Mouse (Mus musculus): ENCODE results near the gene Tgds. TPM values are rescaled to one million over a fixed set of nuclear protein-coding genes. Genes with fewer than 3 reads are reported as not detected.
A peak's percentile ranks its signal among the peaks of the same experiment; 100 is the strongest.
"Not testable (repeated sequence)": the region's sequence is repeated elsewhere in the genome, so short reads cannot be mapped to it uniquely, and the experiment has no call there.

Gene Tgds
- polyA plus RNA-seq, 1 experiment from 2014 or later: 34.3 TPM

- no peaks in the 10 kb centered on the region for H3K27me3 ChIP-seq (ENCODE audit: control insufficient read depth, insufficient read depth, low read length)
- H3K4me3 ChIP-seq (replicated peaks; ENCODE audit: low read length): no peak overlapping the region
- H3K9ac ChIP-seq (ENCODE audit: low read length): no peak overlapping the region
- H3K36me3 ChIP-seq (ENCODE audit: control insufficient read depth, insufficient read depth, low read length): peaks cover 36% of the 10 kb centered on the region
- H3K4me2 ChIP-seq (ENCODE audit: low read depth, low read length): no peak overlapping the region
- no peaks in the 10 kb centered on the region for H3K9me3 ChIP-seq (replicated peaks; ENCODE audit: control insufficient read depth, low read length)
- WGBS: 82% methylated on average over 6 of the region's 6 CpGs
- H3K27ac ChIP-seq (ENCODE audit: low read length): no peak overlapping the region
- no peaks in the 10 kb centered on the region for H3K4me1 ChIP-seq (ENCODE audit: control insufficient read depth, insufficient read depth, low read length)
- ATAC-seq (ENCODE audit: insufficient read depth, low FRiP score): no peak
These were observed 19.4 kb downstream of the Tgds start for GRCm38 (mm10) chr14:118113116-118113515.

GRCm38 (mm10) chr14:118107479-118107878 lies 25.1 kb downstream of the Tgds start:
- 91% methylated on average over 2 of the region's 2 CpGs for WGBS
- H3K27me3 ChIP-seq (ENCODE audit: control insufficient read depth, insufficient read depth, low read length); H3K4me3 ChIP-seq (replicated peaks; ENCODE audit: low read length); H3K4me1 ChIP-seq (ENCODE audit: control insufficient read depth, insufficient read depth, low read length); H3K9me3 ChIP-seq (replicated peaks; ENCODE audit: control insufficient read depth, low read length); H3K27ac ChIP-seq (ENCODE audit: low read length); ATAC-seq (ENCODE audit: insufficient read depth, low FRiP score); H3K9ac ChIP-seq (ENCODE audit: low read length); H3K4me2 ChIP-seq (ENCODE audit: low read depth, low read length): not testable (repeated sequence)
- peaks cover 14% of the 10 kb centered on the region for H3K36me3 ChIP-seq (ENCODE audit: control insufficient read depth, insufficient read depth, low read length)

GRCm38 (mm10) chr14:118101227-118101990 lies 31.1 kb downstream of the Tgds start:
- Histone ChIP-seq H3K4me1 (ENCODE audit: control insufficient read depth, insufficient read depth, low read length) (no peaks in the 10 kb centered on the region), H3K4me3 (replicated peaks; ENCODE audit: low read length) (no peak overlapping the region), H3K9me3 (replicated peaks; ENCODE audit: control insufficient read depth, low read length) (no peaks in the 10 kb centered on the region), H3K4me2 (ENCODE audit: low read depth, low read length) (no peak overlapping the region), H3K27ac (ENCODE audit: low read length) (no peak overlapping the region), H3K9ac (ENCODE audit: low read length) (no peak overlapping the region), H3K27me3 (ENCODE audit: control insufficient read depth, insufficient read depth, low read length) (no peaks in the 10 kb centered on the region), H3K36me3 (ENCODE audit: control insufficient read depth, insufficient read depth, low read length) (no peaks in the 10 kb centered on the region)
- 78% methylated on average over 14 of the region's 14 CpGs for WGBS
- ATAC-seq (ENCODE audit: insufficient read depth, low FRiP score): no peak

GRCm38 (mm10) chr14:118098265-118098664 lies 34.3 kb downstream of the Tgds start:
- H3K4me2 ChIP-seq (ENCODE audit: low read depth, low read length): no peak overlapping the region
- no peaks in the 10 kb centered on the region for H3K36me3 ChIP-seq (ENCODE audit: control insufficient read depth, insufficient read depth, low read length)
- no peaks in the 10 kb centered on the region for H3K27me3 ChIP-seq (ENCODE audit: control insufficient read depth, insufficient read depth, low read length)
- ATAC-seq (ENCODE audit: insufficient read depth, low FRiP score): no peak
- no peak overlapping the region for H3K9ac ChIP-seq (ENCODE audit: low read length)
- no peaks in the 10 kb centered on the region for H3K4me1 ChIP-seq (ENCODE audit: control insufficient read depth, insufficient read depth, low read length)
- H3K4me3 ChIP-seq (replicated peaks; ENCODE audit: low read length): no peak overlapping the region
- no peak overlapping the region for H3K27ac ChIP-seq (ENCODE audit: low read length)
- no peaks in the 10 kb centered on the region for H3K9me3 ChIP-seq (replicated peaks; ENCODE audit: control insufficient read depth, low read length)
- WGBS: 45% methylated on average over 2 of the region's 2 CpGs

GRCm38 (mm10) chr14:118089806-118090392 lies 42.7 kb downstream of the Tgds start:
- peak overlapping the region; percentile 52 for H3K4me2 ChIP-seq (ENCODE audit: low read depth, low read length)
- peak overlapping the region; percentile 90 for H3K27ac ChIP-seq (ENCODE audit: low read length)
- H3K4me1 ChIP-seq (ENCODE audit: control insufficient read depth, insufficient read depth, low read length): peaks cover 2% of the 10 kb centered on the region; the same call in 1 of the 2 replicates
- no peaks in the 10 kb centered on the region for H3K9me3 ChIP-seq (replicated peaks; ENCODE audit: control insufficient read depth, low read length)
- no peaks in the 10 kb centered on the region for H3K36me3 ChIP-seq (ENCODE audit: control insufficient read depth, insufficient read depth, low read length)
- H3K9ac ChIP-seq (ENCODE audit: low read length): peak overlapping the region; percentile 79
- no peaks in the 10 kb centered on the region for H3K27me3 ChIP-seq (ENCODE audit: control insufficient read depth, insufficient read depth, low read length)
- 2% methylated on average over 18 of the region's 18 CpGs for WGBS
- peak; percentile 52 for ATAC-seq (ENCODE audit: insufficient read depth, low FRiP score)
- peak overlapping the region; percentile 71 for H3K4me3 ChIP-seq (replicated peaks; ENCODE audit: low read length)

GRCm38 (mm10) chr14:118089215-118089805 lies 43.2 kb downstream of the Tgds start:
- ATAC-seq (ENCODE audit: insufficient read depth, low FRiP score): peak; percentile 85
- Histone ChIP-seq H3K4me3 (replicated peaks; ENCODE audit: low read length) (peak overlapping the region; percentile 71), H3K27me3 (ENCODE audit: control insufficient read depth, insufficient read depth, low read length) (no peaks in the 10 kb centered on the region), H3K9ac (ENCODE audit: low read length) (peak overlapping the region; percentile 79), H3K9me3 (replicated peaks; ENCODE audit: control insufficient read depth, low read length) (no peaks in the 10 kb centered on the region), H3K27ac (ENCODE audit: low read length) (peak overlapping the region; percentile 90), H3K4me2 (ENCODE audit: low read depth, low read length) (peak overlapping the region; percentile 52), H3K36me3 (ENCODE audit: control insufficient read depth, insufficient read depth, low read length) (no peaks in the 10 kb centered on the region), H3K4me1 (ENCODE audit: control insufficient read depth, insufficient read depth, low read length) (peaks cover 2% of the 10 kb centered on the region; the same call in 1 of the 2 replicates)
- WGBS: under 1% methylated on average over 44 of the region's 44 CpGs

- peak; percentile 73; the same call in 1 of the 2 replicates for ATAC-seq (ENCODE audit: insufficient read depth, low FRiP score)
- no peaks in the 10 kb centered on the region for H3K27me3 ChIP-seq (ENCODE audit: control insufficient read depth, insufficient read depth, low read length)
- peak overlapping the region; percentile 52 for H3K4me2 ChIP-seq (ENCODE audit: low read depth, low read length)
- peak overlapping the region; percentile 90 for H3K27ac ChIP-seq (ENCODE audit: low read length)
- no peaks in the 10 kb centered on the region for H3K36me3 ChIP-seq (ENCODE audit: control insufficient read depth, insufficient read depth, low read length)
- H3K4me1 ChIP-seq (ENCODE audit: control insufficient read depth, insufficient read depth, low read length): peaks cover 2% of the 10 kb centered on the region; the same call in 1 of the 2 replicates
- no peaks in the 10 kb centered on the region for H3K9me3 ChIP-seq (replicated peaks; ENCODE audit: control insufficient read depth, low read length)
- H3K4me3 ChIP-seq (replicated peaks; ENCODE audit: low read length): peak overlapping the region; percentile 71
- H3K9ac ChIP-seq (ENCODE audit: low read length): peak overlapping the region; percentile 79
- WGBS: 9% methylated on average over 22 of the region's 22 CpGs
These were observed 43.9 kb downstream of the Tgds start for GRCm38 (mm10) chr14:118088437-118089207.

GRCm38 (mm10) chr14:118086271-118087035 lies 46.1 kb downstream of the Tgds start:
- H3K4me1 ChIP-seq (ENCODE audit: control insufficient read depth, insufficient read depth, low read length): peaks cover 2% of the 10 kb centered on the region; the same call in 1 of the 2 replicates
- H3K4me3 ChIP-seq (replicated peaks; ENCODE audit: low read length): no peak overlapping the region

More at GRCm38 (mm10) chr14:118086271-118087035, 46.1 kb downstream of the Tgds start:
- H3K36me3 ChIP-seq (ENCODE audit: control insufficient read depth, insufficient read depth, low read length): no peaks in the 10 kb centered on the region
- H3K4me2 ChIP-seq (ENCODE audit: low read depth, low read length): no peak overlapping the region
- WGBS: 37% methylated on average over 5 of the region's 5 CpGs
- no peak for ATAC-seq (ENCODE audit: insufficient read depth, low FRiP score)
- no peak overlapping the region for H3K27ac ChIP-seq (ENCODE audit: low read length)
- no peak overlapping the region for H3K9ac ChIP-seq (ENCODE audit: low read length)
- H3K9me3 ChIP-seq (replicated peaks; ENCODE audit: control insufficient read depth, low read length): no peaks in the 10 kb centered on the region
- no peaks in the 10 kb centered on the region for H3K27me3 ChIP-seq (ENCODE audit: control insufficient read depth, insufficient read depth, low read length)
